Mouse (Mus musculus): ENCODE data around the gene Fam184b.

GRCm38 (mm10) chr5:45638378-45638777 is 1.0 kb downstream of the Fam184b start:
- no peak for TF ChIP-seq POLR2A (IDR thresholded peaks at IDR 0.05; ENCODE audit: insufficient read depth, low read depth, low read length)
- no peak for TF ChIP-seq CTCF (IDR thresholded peaks at IDR 0.05; ENCODE audit: insufficient read depth, low read depth, low read length)
